10 mouse cellular contexts compared by ENCODE assay signal in the genomic region with DNA sequence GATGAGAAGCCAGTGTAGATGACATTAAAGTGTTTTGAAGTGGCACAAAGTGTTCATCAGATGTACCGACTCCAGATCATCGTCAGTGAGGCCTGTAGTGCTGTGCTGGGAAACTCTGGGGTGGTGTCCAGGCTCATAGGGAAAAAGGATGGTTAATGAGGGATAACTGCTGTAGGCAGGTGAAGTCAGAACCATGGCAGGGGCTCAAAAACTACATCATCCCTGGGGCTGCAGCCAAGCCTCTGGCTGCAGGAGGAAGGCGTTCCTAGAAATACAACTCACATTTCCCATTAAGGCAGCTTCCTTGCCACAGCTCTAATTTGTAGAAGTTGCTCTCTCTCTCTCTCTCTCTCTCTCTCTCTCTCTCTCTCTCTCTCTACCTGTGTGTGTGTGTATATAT. TPM values are rescaled to one million over a fixed set of nuclear protein-coding genes. Genes with fewer than 3 reads are reported as not detected.
DNase-seq lines count a peak whose midpoint lies in the region; ATAC-seq lines count a peak whose summit lies in the region.
"Had no signal": no experiment of that assay in that cellular context is flagged by ENCODE, and none has a peak within 500 bp of the region (broad histone marks: within the 10 kb centered on the region; RNA-seq: fewer than 3 reads in every experiment).

No protein-coding gene starts in this region.

- H3K36me3 ChIP-seq in stomach, embryonic 16.5 days (ENCODE audit: control insufficient read depth, insufficient read depth, low read length), result no peaks in the 10 kb centered on the region
- H3K36me3 ChIP-seq: lung, embryonic 15.5 days had no signal

- no peaks in the 10 kb centered on the region for H3K27me3 ChIP-seq in stomach, embryonic 16.5 days (ENCODE audit: control insufficient read depth, insufficient read depth, low read length)
- H3K27me3 ChIP-seq: lung, embryonic 15.5 days had no signal

- H3K27ac ChIP-seq in stomach, embryonic 16.5 days (ENCODE audit: low read length), result no peak overlapping the region
- H3K27ac ChIP-seq: lung, embryonic 15.5 days had no signal

- 52% methylated on average over 3 of the region's 3 CpGs for WGBS in stomach, embryonic 16.5 days

- no peaks in the 10 kb centered on the region for H3K9me3 ChIP-seq in stomach, embryonic 16.5 days (replicated peaks; ENCODE audit: control insufficient read depth, low read length)
- H3K9me3 ChIP-seq: lung, embryonic 15.5 days had no signal

- ATAC-seq in cerebellum, adult (ENCODE audit: insufficient number of reproducible peaks, low FRiP score, low TSS enrichment), result no peak
- peak; percentile 75; the same call in 1 of the 2 replicates for ATAC-seq in stomach, embryonic 16.5 days (ENCODE audit: insufficient read depth, low FRiP score)
- ATAC-seq: activated CD4-positive, CD25-positive, alpha-beta regulatory T cell, adult 4 months had no signal

- intact Hi-C loops in left cerebral cortex, postnatal 36 days (cut with DNase I), result loop anchor here (5.0 kb wide), 1 partner anchor 106 kb away; no protein-coding TSS in a partner anchor

- no peaks in the 10 kb centered on the region for H3K4me1 ChIP-seq in stomach, embryonic 16.5 days (ENCODE audit: control insufficient read depth, insufficient read depth, low read length)
- H3K4me1 ChIP-seq: lung, embryonic 15.5 days had no signal

- no peak overlapping the region for H3K4me3 ChIP-seq in stomach, embryonic 16.5 days (replicated peaks; ENCODE audit: low read length)
- H3K4me3 ChIP-seq: lung, embryonic 15.5 days had no signal

- no peak overlapping the region for H3K4me2 ChIP-seq in stomach, embryonic 16.5 days (ENCODE audit: low read depth, low read length)
- H3K4me2 ChIP-seq: lung, embryonic 15.5 days had no signal

- peak; percentile 59 for DNase-seq in cerebellum, adult 11 months
- DNase-seq in right cerebral cortex, postnatal 25 days, result peak; percentile 24
- no peak for DNase-seq in right cerebral cortex, adult 2 months (ENCODE audit: low spot score in 2 of 2)
- DNase-seq in heart, adult 8-10 months (ENCODE audit: low spot score), result peak; percentile 26
- DNase-seq in left cerebral cortex, postnatal 36 days (ENCODE audit: low spot score in 2 of 2), result no peak
- no peak for DNase-seq in embryo, embryonic 10 days (ENCODE audit: low spot score)

- no peak overlapping the region for H3K9ac ChIP-seq in stomach, embryonic 16.5 days (ENCODE audit: low read length)
- H3K9ac ChIP-seq: lung, embryonic 15.5 days had no signal

RNA-seq across cellular contexts. Expression of gene Rapgef4, which starts 22.6 kb away (rescaled TPM):
- 10 to 100 TPM; 35.0 to 50.5 (median 43.6) TPM for total RNA-seq in heart, adult 8-10 months (2022)
- polyA plus RNA-seq in stomach, embryonic 16.5 days (2015; fragmentation: Nextera tagmentation; extraction: Ambion mirVana), result 3.6 and 5.6 TPM in 2 replicates
- 100 to 1,000 TPM; 419 to 456 TPM for total RNA-seq in left cerebral cortex, postnatal 36 days (2021)

Comparison
In these comparisons a context has a peak if more than half of its experiments do, and no peak if none do; other contexts are left out.
1. DNase-seq: peak in cerebellum, adult 11 months (single experiment), right cerebral cortex, postnatal 25 days (single experiment) and heart, adult 8-10 months (single experiment); none in right cerebral cortex, adult 2 months (0 of 2), left cerebral cortex, postnatal 36 days (0 of 2) and embryo, embryonic 10 days (single experiment).
2. RNA of gene Rapgef4, which starts 22.6 kb away (total RNA-seq): 419 to 456 TPM in left cerebral cortex, postnatal 36 days; 35.0 to 50.5 TPM in heart, adult 8-10 months; every median in the first group is over 4 times any median in the second.